Comparison of ENCODE assay signal across 7 mouse cellular contexts in the genomic region with DNA sequence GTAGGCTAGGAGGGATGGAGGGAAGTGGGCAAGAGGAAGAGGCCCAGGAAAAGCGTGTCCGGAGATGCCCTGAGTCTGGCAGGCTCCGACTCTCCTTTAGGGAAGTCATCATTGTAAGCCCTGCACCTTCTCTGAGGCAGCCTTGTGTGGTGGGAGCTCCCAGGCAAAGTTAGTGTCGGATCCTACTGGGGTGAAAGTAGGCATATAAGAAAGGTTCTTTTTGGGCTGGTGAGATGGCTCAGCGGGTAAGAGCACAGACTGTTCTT. TPM values are rescaled to one million over a fixed set of nuclear protein-coding genes. Genes with fewer than 3 reads are reported as not detected.
DNase-seq lines count a peak whose midpoint lies in the region; ATAC-seq and TF ChIP-seq lines count a peak whose summit lies in the region.

No protein-coding gene starts in this region.

- H3K27ac ChIP-seq in lung, embryonic 16.5 days (ENCODE audit: low read length) = no peak overlapping the region; the same call in 1 of the 2 replicates
- H3K27ac ChIP-seq in limb, embryonic 14.5 days (replicated peaks; ENCODE audit: low read depth, low read length) = peak overlapping the region; percentile 83

- TF ChIP-seq POLR2A in limb, embryonic 14.5 days (IDR thresholded peaks at IDR 0.05; ENCODE audit: borderline replicate concordance, extremely low read depth, insufficient read depth, insufficient read length) = no peak

- no peaks in the 10 kb centered on the region for H3K9me3 ChIP-seq in lung, embryonic 16.5 days (ENCODE audit: control insufficient read depth, low read length)
- peaks cover 8% of the 10 kb centered on the region for H3K9me3 ChIP-seq in erythroblast, embryonic 14.5 days (ENCODE audit: control insufficient read depth, low read length)
- H3K9me3 ChIP-seq in limb, embryonic 14.5 days (ENCODE audit: control insufficient read depth, low read length) = no peaks in the 10 kb centered on the region

- H3K4me3 ChIP-seq in lung, embryonic 16.5 days (ENCODE audit: low read length) = peak overlapping the region; percentile 77
- H3K4me3 ChIP-seq in erythroblast, embryonic 14.5 days (replicated peaks) = peak overlapping the region; percentile 87
- H3K4me3 ChIP-seq in limb, embryonic 14.5 days (replicated peaks; ENCODE audit: low read length) = peak overlapping the region; percentile 84

- peaks cover 13% of the 10 kb centered on the region for H3K36me3 ChIP-seq in lung, embryonic 16.5 days (ENCODE audit: control insufficient read depth, insufficient read depth, low read length)
- peaks cover 52% of the 10 kb centered on the region for H3K36me3 ChIP-seq in erythroblast, embryonic 14.5 days (ENCODE audit: control insufficient read depth)
- H3K36me3 ChIP-seq in limb, embryonic 14.5 days (ENCODE audit: control insufficient read depth, insufficient read depth, low read length) = peaks cover 37% of the 10 kb centered on the region
- H3K36me3 ChIP-seq in splenic B cell, adult 2 months (ENCODE audit: control insufficient read depth, insufficient read depth, low read length, poor library complexity, severe bottlenecking) = peaks cover 5% of the 10 kb centered on the region

- peak overlapping the region; percentile 86 for H3K9ac ChIP-seq in lung, embryonic 16.5 days (ENCODE audit: low read length)
- H3K9ac ChIP-seq in limb, embryonic 14.5 days (ENCODE audit: low read depth, low read length, severe bottlenecking) = peak overlapping the region; percentile 95

- 2% methylated on average over 5 of the region's 5 CpGs for WGBS in lung, embryonic 16.5 days
- WGBS in limb, embryonic 14.5 days = under 1% methylated on average over 5 of the region's 5 CpGs

- peak overlapping the region; percentile 70 for H3K4me2 ChIP-seq in lung, embryonic 16.5 days (ENCODE audit: low read depth, low read length)
- H3K4me2 ChIP-seq in limb, embryonic 14.5 days (replicated peaks; ENCODE audit: low read depth, low read length, severe bottlenecking) = peak overlapping the region; percentile 85

- H3K27me3 ChIP-seq in lung, embryonic 16.5 days (ENCODE audit: control insufficient read depth, insufficient read depth, low read depth, low read length) = no peaks in the 10 kb centered on the region
- no peaks in the 10 kb centered on the region; the same call in 1 of the 2 replicates for H3K27me3 ChIP-seq in erythroblast, embryonic 14.5 days (ENCODE audit: control insufficient read depth)
- no peaks in the 10 kb centered on the region for H3K27me3 ChIP-seq in limb, embryonic 14.5 days (ENCODE audit: control insufficient read depth, insufficient read depth, low read length)
- no peaks in the 10 kb centered on the region for H3K27me3 ChIP-seq in splenic B cell, adult 2 months (ENCODE audit: control insufficient read depth, insufficient read depth, low read length, poor library complexity, severe bottlenecking)

- DNase-seq in lung, postnatal 25 days (ENCODE audit: low spot score) = no peak
- no peak for DNase-seq in limb, embryonic 14.5 days (ENCODE audit: low spot score)
- peak; percentile 22 for DNase-seq in splenic B cell, adult 2 months (ENCODE audit: low read depth, low spot score)
- DNase-seq in gastrocnemius, postnatal 10 days = no peak
- no peak for DNase-seq in testis, postnatal 14 days (ENCODE audit: low spot score)

- H3K4me1 ChIP-seq in lung, embryonic 16.5 days (replicated peaks; ENCODE audit: control insufficient read depth, insufficient read depth, low read length) = peaks cover 12% of the 10 kb centered on the region
- peaks cover 78% of the 10 kb centered on the region for H3K4me1 ChIP-seq in erythroblast, embryonic 14.5 days (ENCODE audit: control insufficient read depth)
- H3K4me1 ChIP-seq in limb, embryonic 14.5 days (ENCODE audit: control insufficient read depth, insufficient read depth, low read length) = peaks cover 12% of the 10 kb centered on the region

- ATAC-seq in lung, embryonic 16.5 days (ENCODE audit: low read depth) = peak; percentile 16; the same call in 1 of the 2 replicates
- ATAC-seq in limb, embryonic 14.5 days (ENCODE audit: low FRiP score, low read depth) = no peak

RNA-seq across cellular contexts. Expression of a gene that starts 0.7 kb away (rescaled TPM):
- 80.7 and 84.3 TPM in 2 replicates for polyA plus RNA-seq in lung, embryonic 16.5 days (2015; fragmentation: Nextera tagmentation; extraction: Ambion mirVana)
- polyA plus RNA-seq in erythroblast, embryonic 14.5 days (2012) = 33.5 and 34.7 TPM in 2 replicates
- polyA plus RNA-seq in limb, embryonic 14.5 days (2012; rRNA removed) = 62.5 and 80.3 TPM in 2 replicates
- 91.5 and 95.6 TPM in 2 replicates for polyA plus RNA-seq in limb, embryonic 14.5 days (2014; fragmentation: Nextera tagmentation; extraction: Ambion mirVana)
- 10 to 100 TPM; 19.9 to 20.6 TPM for total RNA-seq in gastrocnemius, postnatal 10 days (2021)

RNA-seq across cellular contexts. Expression of a gene that starts 11.8 kb away (rescaled TPM):
- 0.20 and 0.23 TPM in 2 replicates for polyA plus RNA-seq in lung, embryonic 16.5 days (2015; fragmentation: Nextera tagmentation; extraction: Ambion mirVana)
- not detected in 2 replicates for polyA plus RNA-seq in erythroblast, embryonic 14.5 days (2012)
- 0.11 and 0.36 TPM in 2 replicates for polyA plus RNA-seq in limb, embryonic 14.5 days (2012; rRNA removed)
- 0.17 and 0.80 TPM in 2 replicates for polyA plus RNA-seq in limb, embryonic 14.5 days (2014; fragmentation: Nextera tagmentation; extraction: Ambion mirVana)
- not detected for total RNA-seq in gastrocnemius, postnatal 10 days (2021)

RNA-seq across cellular contexts. Expression of a gene that starts 30.1 kb away (rescaled TPM):
- 1.5 and 1.6 TPM in 2 replicates for polyA plus RNA-seq in lung, embryonic 16.5 days (2015; fragmentation: Nextera tagmentation; extraction: Ambion mirVana)
- polyA plus RNA-seq in erythroblast, embryonic 14.5 days (2012) = 0.20 and 0.87 TPM in 2 replicates
- 4.1 and 4.8 TPM in 2 replicates for polyA plus RNA-seq in limb, embryonic 14.5 days (2012; rRNA removed)
- 2.7 and 3.5 TPM in 2 replicates for polyA plus RNA-seq in limb, embryonic 14.5 days (2014; fragmentation: Nextera tagmentation; extraction: Ambion mirVana)
- 1 to 10 TPM in 1 of 2 experiments, under 1 TPM in 1; 0.59 to 1.2 TPM for total RNA-seq in gastrocnemius, postnatal 10 days (2021)

RNA-seq across cellular contexts. Expression of a gene that starts 37.4 kb away (rescaled TPM):
- polyA plus RNA-seq in lung, embryonic 16.5 days (2015; fragmentation: Nextera tagmentation; extraction: Ambion mirVana) = 15.8 and 16.4 TPM in 2 replicates
- polyA plus RNA-seq in erythroblast, embryonic 14.5 days (2012) = 0.27 and 0.36 TPM in 2 replicates
- 47.9 and 56.9 TPM in 2 replicates for polyA plus RNA-seq in limb, embryonic 14.5 days (2012; rRNA removed)
- 18.2 and 19.1 TPM in 2 replicates for polyA plus RNA-seq in limb, embryonic 14.5 days (2014; fragmentation: Nextera tagmentation; extraction: Ambion mirVana)
- 10 to 100 TPM; 13.2 to 16.2 TPM for total RNA-seq in gastrocnemius, postnatal 10 days (2021)

RNA-seq across cellular contexts. Expression of a gene that starts 53.8 kb away (rescaled TPM):
- polyA plus RNA-seq in lung, embryonic 16.5 days (2015; fragmentation: Nextera tagmentation; extraction: Ambion mirVana) = 33.0 and 38.3 TPM in 2 replicates
- polyA plus RNA-seq in erythroblast, embryonic 14.5 days (2012) = 2.5 and 2.7 TPM in 2 replicates
- 24.6 and 29.8 TPM in 2 replicates for polyA plus RNA-seq in limb, embryonic 14.5 days (2012; rRNA removed)
- polyA plus RNA-seq in limb, embryonic 14.5 days (2014; fragmentation: Nextera tagmentation; extraction: Ambion mirVana) = 30.9 and 33.0 TPM in 2 replicates
- total RNA-seq in gastrocnemius, postnatal 10 days (2021) = 10 to 100 TPM in 1 of 2 experiments, 1 to 10 TPM in 1; 8.7 to 11.4 TPM
